Mouse (Mus musculus): ENCODE results near the gene P3h2. TPM values are rescaled to one million over a fixed set of nuclear protein-coding genes. Genes with fewer than 3 reads are reported as not detected.

The P3h2 gene
- polyA plus RNA-seq (2014; fragmentation: Nextera tagmentation; extraction: Ambion mirVana) = 2.8 and 2.9 TPM in 2 replicates

DNA sequence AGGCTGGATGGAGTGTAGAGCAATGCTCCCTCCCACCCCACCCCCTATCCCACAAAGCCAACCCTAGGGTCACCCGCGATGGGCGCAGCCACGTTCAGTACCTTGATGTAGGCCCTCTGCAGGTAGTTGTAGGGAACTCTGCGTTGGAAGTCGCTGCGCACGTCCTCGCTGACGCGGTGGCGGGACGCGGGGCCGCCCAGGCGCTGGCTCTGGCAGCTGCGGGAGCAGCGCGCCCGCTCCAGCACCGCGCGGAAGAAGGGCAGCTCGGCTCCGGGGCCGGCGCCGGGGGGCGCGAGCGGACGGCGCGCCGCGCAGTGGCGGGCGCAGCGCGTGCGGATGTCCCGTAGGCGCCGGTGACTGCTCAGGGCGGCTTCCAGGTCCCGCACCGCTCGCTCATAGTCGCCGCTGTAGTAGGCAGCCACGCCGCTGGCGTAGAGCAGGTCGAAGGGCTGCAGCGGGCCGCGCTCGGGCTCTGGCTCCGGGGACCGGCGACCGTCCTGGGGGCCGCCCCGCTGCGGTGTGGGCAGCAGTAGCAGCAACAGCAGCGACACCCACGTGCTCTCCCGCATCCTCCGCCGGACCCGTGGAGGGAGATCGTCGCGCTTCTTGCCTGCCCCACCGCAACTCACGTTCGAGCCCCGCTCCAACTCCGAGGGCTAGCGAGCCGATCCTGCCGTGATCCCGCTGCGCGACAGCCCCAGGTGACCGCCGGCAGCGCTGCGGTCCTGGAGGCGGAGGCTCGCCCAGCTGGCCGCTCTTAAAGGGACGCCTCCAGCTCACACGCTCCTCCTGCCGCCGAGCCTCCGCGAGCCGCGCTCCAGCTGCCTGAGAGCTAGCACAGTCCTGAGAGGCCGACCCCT is at the start of gene P3h2:
Gene P3h2 (minus strand): TSS at position 670 of the 860 bp plus-strand sequence.
- Histone ChIP-seq H3K36me3 (ENCODE audit: control insufficient read depth, insufficient read depth, low read length) (no peaks in the 10 kb centered on the region), H3K4me3 (ENCODE audit: low read depth, low read length) (peak within 1 kb of the TSS; percentile 62), H3K4me1 (replicated peaks; ENCODE audit: control insufficient read depth, insufficient read depth, low read length) (no peaks in the 10 kb centered on the region), H3K9me3 (ENCODE audit: control insufficient read depth, low read length) (no peaks in the 10 kb centered on the region), H3K27me3 (replicated peaks; ENCODE audit: control insufficient read depth, insufficient read depth, low read length) (peaks cover 23% of the 10 kb centered on the region), H3K4me2 (peak within 1 kb of the TSS; percentile 85), H3K9ac (ENCODE audit: low read depth, low read length) (peak within 1 kb of the TSS; percentile 39), H3K27ac (ENCODE audit: low read depth, low read length) (peak within 1 kb of the TSS; percentile 19; the same call in 1 of the 2 replicates)
- WGBS = under 1% methylated on average over 100 of the region's 101 CpGs
- peak; percentile 70 for DNase-seq (ENCODE audit: low spot score)
- ATAC-seq (replicated peaks; ENCODE audit: low FRiP score) = peak; percentile 83

DNA sequence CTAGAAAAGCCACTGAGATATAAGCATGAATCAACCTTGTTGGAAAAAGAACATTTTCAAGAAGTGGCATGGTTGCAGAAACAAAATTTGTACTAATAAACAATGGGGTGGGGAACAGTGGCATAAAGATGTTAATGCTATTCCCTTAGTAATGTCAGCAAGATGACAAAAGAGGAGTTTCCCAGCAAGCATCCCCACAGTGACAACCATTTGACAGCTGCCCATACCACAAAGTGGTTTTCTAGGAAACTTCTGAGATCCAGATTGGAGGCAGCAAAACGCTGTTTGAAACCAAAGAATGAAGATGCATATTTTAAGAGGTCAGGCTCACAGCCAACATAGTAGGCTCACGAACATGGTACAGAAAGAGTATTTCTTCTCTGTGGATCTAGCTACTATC is 46.7 kb upstream of the P3h2 start:
- DNase-seq (ENCODE audit: low spot score) = no peak
- H3K9me3 ChIP-seq (ENCODE audit: control insufficient read depth, low read length) = no peaks in the 10 kb centered on the region
- no peak overlapping the region for H3K9ac ChIP-seq (ENCODE audit: low read depth, low read length)
- H3K4me2 ChIP-seq = no peak overlapping the region
- H3K27me3 ChIP-seq (replicated peaks; ENCODE audit: control insufficient read depth, insufficient read depth, low read length) = no peaks in the 10 kb centered on the region
- no peak overlapping the region for H3K27ac ChIP-seq (ENCODE audit: low read depth, low read length)
- H3K36me3 ChIP-seq (ENCODE audit: control insufficient read depth, insufficient read depth, low read length) = no peaks in the 10 kb centered on the region
- H3K4me1 ChIP-seq (replicated peaks; ENCODE audit: control insufficient read depth, insufficient read depth, low read length) = no peaks in the 10 kb centered on the region
- no peak overlapping the region for H3K4me3 ChIP-seq (ENCODE audit: low read depth, low read length)
- ATAC-seq (replicated peaks; ENCODE audit: low FRiP score) = no peak
- WGBS = 75% methylated on average over 2 of the region's 2 CpGs

DNA sequence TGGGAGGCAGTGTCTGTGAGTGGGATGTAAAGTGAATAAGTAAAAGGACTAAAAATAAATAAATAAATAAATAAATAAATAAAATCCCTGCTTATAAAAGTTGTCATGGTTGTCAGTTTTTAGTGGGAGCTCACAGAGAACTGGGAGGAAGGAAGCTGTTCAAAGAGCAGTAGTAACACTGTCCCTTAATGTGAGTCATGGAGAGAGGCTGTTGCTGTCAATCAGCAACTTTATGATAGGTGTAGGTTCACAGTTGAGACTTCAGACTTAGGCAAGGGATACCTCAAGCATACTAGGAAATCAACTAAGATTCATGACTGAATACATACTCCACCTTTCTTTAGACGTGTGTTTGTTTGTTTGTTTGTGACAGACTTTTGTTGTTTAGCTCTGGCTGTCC is 45.4 kb upstream of the P3h2 start:
- no peaks in the 10 kb centered on the region for H3K4me1 ChIP-seq (replicated peaks; ENCODE audit: control insufficient read depth, insufficient read depth, low read length)
- H3K4me2 ChIP-seq = no peak overlapping the region
- WGBS = 65% methylated on average over 1 of the region's 1 CpGs
- no peaks in the 10 kb centered on the region for H3K9me3 ChIP-seq (ENCODE audit: control insufficient read depth, low read length)
- no peak overlapping the region for H3K27ac ChIP-seq (ENCODE audit: low read depth, low read length)
- H3K9ac ChIP-seq (ENCODE audit: low read depth, low read length) = no peak overlapping the region
- DNase-seq (ENCODE audit: low spot score) (no peak), ATAC-seq (replicated peaks; ENCODE audit: low FRiP score) (no peak)
- no peaks in the 10 kb centered on the region for H3K27me3 ChIP-seq (replicated peaks; ENCODE audit: control insufficient read depth, insufficient read depth, low read length)
- no peak overlapping the region for H3K4me3 ChIP-seq (ENCODE audit: low read depth, low read length)
- H3K36me3 ChIP-seq (ENCODE audit: control insufficient read depth, insufficient read depth, low read length) = no peaks in the 10 kb centered on the region

DNA sequence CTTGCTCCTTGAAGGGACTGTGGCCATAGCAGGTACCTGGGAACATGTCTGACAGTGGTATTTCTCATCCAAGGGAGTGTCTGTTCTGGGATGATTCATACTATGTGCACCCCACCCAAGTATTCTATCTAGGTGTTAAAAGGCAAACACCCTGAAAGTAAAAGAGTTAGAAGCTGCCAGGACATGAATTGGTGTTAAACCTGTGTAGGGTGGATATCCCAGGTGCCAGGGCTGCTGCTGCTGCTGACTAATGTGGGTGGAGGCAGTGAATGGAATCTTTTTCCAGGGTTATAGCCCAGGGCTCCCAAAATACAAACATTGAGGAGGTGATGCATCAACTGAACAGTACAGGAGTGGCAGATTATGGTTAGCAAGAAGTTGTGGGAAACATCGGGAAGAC is 41.3 kb upstream of the P3h2 start:
- H3K9me3 ChIP-seq (ENCODE audit: control insufficient read depth, low read length) = no peaks in the 10 kb centered on the region
- H3K27ac ChIP-seq (ENCODE audit: low read depth, low read length) = no peak overlapping the region
- H3K4me2 ChIP-seq = no peak overlapping the region
- WGBS = 78% methylated on average over 1 of the region's 1 CpGs
- no peak for DNase-seq (ENCODE audit: low spot score)
- ATAC-seq (replicated peaks; ENCODE audit: low FRiP score) = no peak
- no peaks in the 10 kb centered on the region for H3K27me3 ChIP-seq (replicated peaks; ENCODE audit: control insufficient read depth, insufficient read depth, low read length)
- no peak overlapping the region for H3K4me3 ChIP-seq (ENCODE audit: low read depth, low read length)
- H3K4me1 ChIP-seq (replicated peaks; ENCODE audit: control insufficient read depth, insufficient read depth, low read length) = no peaks in the 10 kb centered on the region
- H3K9ac ChIP-seq (ENCODE audit: low read depth, low read length) = no peak overlapping the region
- no peaks in the 10 kb centered on the region for H3K36me3 ChIP-seq (ENCODE audit: control insufficient read depth, insufficient read depth, low read length)

DNA sequence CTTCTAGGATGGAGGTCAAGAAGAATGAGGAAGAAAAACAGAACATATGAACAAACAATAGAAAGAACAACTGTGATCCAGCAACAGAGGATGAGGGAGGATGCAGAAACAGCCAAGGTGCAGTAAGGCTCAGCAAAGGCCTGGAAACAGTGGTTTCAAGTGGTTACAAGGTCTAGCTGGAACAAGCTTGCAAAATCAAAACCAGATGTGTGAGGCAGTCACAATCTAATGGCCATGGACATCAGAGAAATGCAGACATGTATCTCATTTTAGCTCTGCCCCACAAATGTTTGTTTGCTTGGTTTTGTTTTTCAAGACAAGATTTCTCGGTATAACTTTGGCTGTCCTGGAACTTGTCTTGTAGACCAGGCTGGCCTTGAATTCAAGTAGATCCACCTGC is 25.5 kb upstream of the P3h2 start:
- ATAC-seq (replicated peaks; ENCODE audit: low FRiP score) = no peak
- WGBS = 77% methylated on average over 1 of the region's 1 CpGs
- no peaks in the 10 kb centered on the region for H3K36me3 ChIP-seq (ENCODE audit: control insufficient read depth, insufficient read depth, low read length)
- no peak overlapping the region for H3K9ac ChIP-seq (ENCODE audit: low read depth, low read length)
- H3K4me2 ChIP-seq = no peak overlapping the region
- no peaks in the 10 kb centered on the region for H3K9me3 ChIP-seq (ENCODE audit: control insufficient read depth, low read length)
- no peak for DNase-seq (ENCODE audit: low spot score)
- H3K27ac ChIP-seq (ENCODE audit: low read depth, low read length) = no peak overlapping the region
- no peak overlapping the region for H3K4me3 ChIP-seq (ENCODE audit: low read depth, low read length)
- no peaks in the 10 kb centered on the region for H3K4me1 ChIP-seq (replicated peaks; ENCODE audit: control insufficient read depth, insufficient read depth, low read length)
- no peaks in the 10 kb centered on the region for H3K27me3 ChIP-seq (replicated peaks; ENCODE audit: control insufficient read depth, insufficient read depth, low read length)

DNA sequence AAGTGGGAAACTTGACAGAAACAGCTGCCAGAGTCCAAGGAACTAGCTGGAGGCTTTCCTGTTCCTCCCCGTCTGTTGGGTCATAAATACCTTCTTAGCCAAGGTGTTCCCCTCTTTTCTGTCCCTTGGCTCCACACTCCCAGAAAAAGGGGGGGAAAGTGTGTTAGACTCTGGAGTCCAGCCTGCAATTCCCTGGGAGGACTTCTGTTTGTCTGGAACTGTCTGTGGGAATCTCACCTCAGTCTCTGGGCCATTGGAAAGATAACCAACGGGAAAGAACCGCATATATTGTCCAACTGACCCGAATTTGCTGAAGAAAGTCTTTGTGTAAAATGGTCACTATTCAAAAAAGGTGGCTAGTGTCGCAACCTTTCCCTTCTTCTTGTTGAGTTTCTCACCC is 1.0 kb upstream of the P3h2 start:
- Histone ChIP-seq H3K9ac (ENCODE audit: low read depth, low read length) (no peak overlapping the region), H3K4me2 (no peak overlapping the region)

DNA sequence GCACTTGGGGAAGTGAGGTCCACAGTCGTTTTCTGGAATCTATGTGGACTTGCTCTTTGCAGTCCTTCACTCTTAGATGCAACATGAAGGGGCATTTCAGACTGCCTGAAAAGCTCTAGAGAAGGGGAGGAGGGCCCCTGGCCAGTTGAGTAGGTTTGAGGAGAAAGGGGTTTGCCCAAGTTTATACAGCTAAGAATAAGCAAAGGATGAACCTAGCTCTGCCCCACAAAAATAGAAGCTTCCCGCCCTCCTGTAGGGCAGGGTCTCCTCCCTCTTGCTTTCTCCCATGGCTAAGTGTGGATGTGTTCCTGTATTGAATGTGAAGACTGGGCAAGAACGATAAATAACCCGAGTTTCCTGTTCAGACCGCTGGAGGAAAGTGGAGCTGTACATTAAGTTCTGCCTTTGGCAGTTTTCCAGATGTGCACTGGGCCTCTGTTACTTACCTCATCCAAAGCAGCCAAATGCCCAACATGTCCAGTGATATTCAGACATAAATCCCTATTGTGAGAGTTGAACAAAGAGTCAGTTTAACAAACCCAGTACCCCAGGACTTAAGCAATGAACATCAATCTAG is 545 bp upstream of the P3h2 start:
- H3K4me1 ChIP-seq (replicated peaks; ENCODE audit: control insufficient read depth, insufficient read depth, low read length) = no peaks in the 10 kb centered on the region
- H3K36me3 ChIP-seq (ENCODE audit: control insufficient read depth, insufficient read depth, low read length) = no peaks in the 10 kb centered on the region
- H3K27ac ChIP-seq (ENCODE audit: low read depth, low read length) = peak overlapping the region; percentile 19; the same call in 1 of the 2 replicates
- 11% methylated on average over 5 of the region's 5 CpGs for WGBS
- peaks cover 23% of the 10 kb centered on the region for H3K27me3 ChIP-seq (replicated peaks; ENCODE audit: control insufficient read depth, insufficient read depth, low read length)
- peak overlapping the region; percentile 39; the same call in 1 of the 2 replicates for H3K9ac ChIP-seq (ENCODE audit: low read depth, low read length)
- H3K4me2 ChIP-seq = peak overlapping the region; percentile 85
- peak overlapping the region; percentile 62 for H3K4me3 ChIP-seq (ENCODE audit: low read depth, low read length)
- no peaks in the 10 kb centered on the region for H3K9me3 ChIP-seq (ENCODE audit: control insufficient read depth, low read length)
- peak; percentile 36 for DNase-seq (ENCODE audit: low spot score)
- peak; percentile 59 for ATAC-seq (replicated peaks; ENCODE audit: low FRiP score)

More for the DNA sequence above, 1.0 kb upstream of the P3h2 start:
- Histone ChIP-seq H3K27me3 (replicated peaks; ENCODE audit: control insufficient read depth, insufficient read depth, low read length) (peaks cover 23% of the 10 kb centered on the region), H3K36me3 (ENCODE audit: control insufficient read depth, insufficient read depth, low read length) (no peaks in the 10 kb centered on the region), H3K9me3 (ENCODE audit: control insufficient read depth, low read length) (no peaks in the 10 kb centered on the region), H3K4me1 (replicated peaks; ENCODE audit: control insufficient read depth, insufficient read depth, low read length) (no peaks in the 10 kb centered on the region), H3K4me3 (ENCODE audit: low read depth, low read length) (no peak overlapping the region), H3K27ac (ENCODE audit: low read depth, low read length) (no peak overlapping the region; the same call in 1 of the 2 replicates)
- WGBS = 65% methylated on average over 5 of the region's 5 CpGs
- DNase-seq (ENCODE audit: low spot score) (no peak), ATAC-seq (replicated peaks; ENCODE audit: low FRiP score) (no peak)

DNA sequence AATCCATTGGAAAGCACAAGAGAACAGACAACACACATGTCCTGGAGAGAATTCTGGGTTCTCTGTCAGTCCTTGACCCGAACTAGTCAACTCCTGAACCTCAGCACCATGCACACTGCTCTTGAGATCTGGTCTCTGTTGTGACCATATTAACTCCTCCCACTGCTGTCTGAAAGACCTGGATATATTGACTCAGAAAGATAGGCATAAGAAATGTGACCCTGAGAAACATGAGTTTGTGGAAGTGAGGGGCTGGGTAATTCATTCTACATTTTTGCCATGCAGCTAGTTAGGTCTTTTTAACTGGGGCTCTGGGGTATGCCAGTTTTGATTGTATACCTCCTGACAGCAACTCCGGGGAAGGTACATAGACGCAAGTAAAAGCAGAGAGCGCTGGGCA is 1.3 kb downstream of the P3h2 start:
- no peak overlapping the region for H3K27ac ChIP-seq (ENCODE audit: low read depth, low read length)
- H3K27me3 ChIP-seq (replicated peaks; ENCODE audit: control insufficient read depth, insufficient read depth, low read length) = peaks cover 23% of the 10 kb centered on the region
- peak overlapping the region; percentile 85 for H3K4me2 ChIP-seq
- peak overlapping the region; percentile 62; the same call in 1 of the 2 replicates for H3K4me3 ChIP-seq (ENCODE audit: low read depth, low read length)
- DNase-seq (ENCODE audit: low spot score) (no peak), ATAC-seq (replicated peaks; ENCODE audit: low FRiP score) (no peak)
- H3K9me3 ChIP-seq (ENCODE audit: control insufficient read depth, low read length) = no peaks in the 10 kb centered on the region
- 44% methylated on average over 4 of the region's 4 CpGs for WGBS
- H3K4me1 ChIP-seq (replicated peaks; ENCODE audit: control insufficient read depth, insufficient read depth, low read length) = no peaks in the 10 kb centered on the region
- no peak overlapping the region for H3K9ac ChIP-seq (ENCODE audit: low read depth, low read length)
- H3K36me3 ChIP-seq (ENCODE audit: control insufficient read depth, insufficient read depth, low read length) = no peaks in the 10 kb centered on the region
